Mouse (Mus musculus): Measurements from ENCODE around the gene Pard3b.

DNA sequence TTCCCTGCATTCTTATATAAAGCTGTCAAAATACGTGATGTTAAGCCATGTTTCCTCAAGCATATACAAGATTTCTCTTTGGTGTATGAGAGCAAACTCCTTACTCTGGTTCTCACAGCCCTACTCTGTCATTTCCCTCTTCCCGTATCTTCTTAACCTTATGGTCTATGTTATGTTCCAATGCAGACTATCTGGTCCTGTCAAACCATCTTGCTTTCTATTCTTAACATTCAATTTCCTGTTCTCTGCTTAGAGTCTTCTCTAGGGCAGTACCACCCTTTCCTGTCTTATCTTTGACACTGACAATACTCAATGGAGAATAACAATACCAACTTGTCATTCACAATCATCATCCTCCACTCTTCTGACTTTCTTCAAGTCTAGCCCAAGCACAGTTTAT, 8.8 kb upstream of the Pard3b start:
- no peak for TF ChIP-seq POLR2A (IDR thresholded peaks at IDR 0.05; ENCODE audit: low read depth, low read length)
- no peak for TF ChIP-seq CTCF (IDR thresholded peaks at IDR 0.05; ENCODE audit: extremely low read depth, insufficient read depth, insufficient read length, insufficient replicate concordance)

All from spleen, adult 2 months (tissue).